Mouse (Mus musculus): ENCODE results near the gene Serpine1.

Gene Serpine1

GRCm38 (mm10) chr5:137024318-137024717 is 47.8 kb downstream of the Serpine1 start:
- DNase-seq (ENCODE audit: low spot score in 2 of 2): no peak

GRCm38 (mm10) chr5:137015913-137016312 is 56.2 kb downstream of the Serpine1 start:
- DNase-seq (ENCODE audit: low spot score in 2 of 2): no peak

- no peak for DNase-seq (ENCODE audit: low spot score in 2 of 2)
Measured at GRCm38 (mm10) chr5:137012401-137012950, 59.6 kb downstream of the Serpine1 start.

Measured in left cerebral cortex, adult 9 months (tissue).